Mouse (Mus musculus) cortical plate, adult 2 months (tissue): Measurements from ENCODE around the gene Polr1d.

Source experiments
- CTCF ChIP-seq: fragments of 200-500 bp; IDR thresholded peaks from 2 replicates; pipeline ENCODE4 v1.5.1; 2011; ENCODE audit warnings: mild to moderate bottlenecking, control low read depth, low read length; ENCODE audit not compliant: insufficient read depth; ENCODE audit errors: extremely low read depth
- POLR2A ChIP-seq: fragments of 200-500 bp; IDR thresholded peaks from 2 replicates; pipeline ENCODE4 v1.6.1; 2011; ENCODE audit warnings: mild to moderate bottlenecking, low read length, control low read depth; ENCODE audit not compliant: insufficient read depth; ENCODE audit errors: extremely low read depth

GRCm38 (mm10) chr5:147108861-147109591 is 32.2 kb downstream of the Polr1d start:
- TF ChIP-seq CTCF, result no peak
- TF ChIP-seq POLR2A, result no peak
